Mouse (Mus musculus) CH12.LX (cell line): ENCODE measurements at regions not wholly inside any gene's neighbourhood (a gene's known extent, or its start where the extent isn't known, plus 50 kb on each side); places are given as distances from the start of the nearest gene placed in this dataset.

Source experiments
- EP300 ChIP-seq: IDR thresholded peaks from 2 replicates; pipeline ENCODE4 v1.6.1; 2011; ENCODE audit warnings: low read length, improper control_type of control experiment
- ETS1 ChIP-seq: conservative IDR thresholded peaks from 2 replicates; pipeline ENCODE4 v1.6.1; 2012; ENCODE audit warnings: low read depth, mild to moderate bottlenecking, inconsistent platforms, low read length, improper control_type of control experiment, moderate library complexity
- JUN ChIP-seq: IDR thresholded peaks from 2 replicates; pipeline ENCODE4 v1.6.1; 2011; ENCODE audit warnings: low read depth, mild to moderate bottlenecking, low read length, improper control_type of control experiment, moderate library complexity; ENCODE audit not compliant: insufficient read depth
- MAFK ChIP-seq: IDR thresholded peaks from 2 replicates; pipeline ENCODE4 v1.6.1; 2011; ENCODE audit warnings: low read length, improper control_type of control experiment; ENCODE audit not compliant: insufficient replicate concordance
- NRF1 ChIP-seq: IDR thresholded peaks from 2 replicates; pipeline ENCODE4 v1.6.1; 2014; ENCODE audit warnings: low read depth, mild to moderate bottlenecking, inconsistent platforms, low read length, improper control_type of control experiment, moderate library complexity
- POLR2A ChIP-seq: IDR thresholded peaks from 2 replicates; pipeline ENCODE4 v1.6.1; 2011; ENCODE audit warnings: low read depth, mild to moderate bottlenecking, improper control_type of control experiment, low read length
- RAD21 ChIP-seq: IDR thresholded peaks from 2 replicates; pipeline ENCODE4 v1.6.1; 2011; ENCODE audit warnings: low read depth, mild to moderate bottlenecking, low read length, improper control_type of control experiment, moderate library complexity
- ZMIZ1 ChIP-seq: IDR thresholded peaks from 2 replicates; pipeline ENCODE4 v1.6.1; 2012; ENCODE audit warnings: low read depth, mild to moderate bottlenecking, inconsistent platforms, low read length, improper control_type of control experiment

- TF ChIP-seq ZMIZ1 (no peak), NRF1 (no peak), POLR2A (no peak), MAFK (no peak), EP300 (no peak), ETS1 (no peak), RAD21 (no peak), JUN (no peak)
These were observed 333.9 kb upstream of the Nr2f2 start for GRCm38 (mm10) chr7:70700461-70700860.
